ENCODE assay signal across 7 mouse cellular contexts in genomic region chr10:52027161-52028035, GRCm38 (mm10). TPM values are rescaled to one million over a fixed set of nuclear protein-coding genes. Genes with fewer than 3 reads are reported as not detected.
A peak's percentile ranks its signal among the peaks of the same experiment; 100 is the strongest.
DNase-seq lines count a peak whose midpoint lies in the region; ATAC-seq lines count a peak whose summit lies in the region.

No protein-coding gene starts in this region.

- no peaks in the 10 kb centered on the region for H3K36me3 ChIP-seq in liver, embryonic 11.5 days (ENCODE audit: control insufficient read depth, insufficient read depth, low read length)
- no peaks in the 10 kb centered on the region for H3K36me3 ChIP-seq in forebrain, embryonic 10.5 days (replicated peaks)
- H3K36me3 ChIP-seq in hindbrain, embryonic 16.5 days (ENCODE audit: control insufficient read depth, insufficient read depth, low read length), result no peaks in the 10 kb centered on the region
- no peaks in the 10 kb centered on the region for H3K36me3 ChIP-seq in neural tube, embryonic 14.5 days (ENCODE audit: control insufficient read depth, insufficient read depth, low read length)

- ATAC-seq in liver, embryonic 11.5 days (replicated peaks; ENCODE audit: low FRiP score), result peak; percentile 34; the same call in 1 of the 2 replicates
- peak; percentile 82 for ATAC-seq in hindbrain, embryonic 16.5 days
- ATAC-seq in neural tube, embryonic 14.5 days (ENCODE audit: low read depth), result peak; percentile 72

- no peak for DNase-seq in liver, embryonic 11.5 days (ENCODE audit: low spot score)
- no peak for DNase-seq in liver
- DNase-seq in forebrain, embryonic 10.5 days (ENCODE audit: extremely low spot score, low spot score), result peak; percentile 39
- DNase-seq in layer of hippocampus, postnatal 36 days, result no peak
- no peak for DNase-seq in ovary, postnatal 36 days (ENCODE audit: low spot score)

- no peak overlapping the region for H3K27ac ChIP-seq in liver, embryonic 11.5 days (ENCODE audit: low read depth, low read length)
- H3K27ac ChIP-seq in forebrain, embryonic 10.5 days, result no peak overlapping the region
- H3K27ac ChIP-seq in hindbrain, embryonic 16.5 days (ENCODE audit: low read depth, low read length), result no peak overlapping the region
- no peak overlapping the region for H3K27ac ChIP-seq in neural tube, embryonic 14.5 days (ENCODE audit: low read depth, low read length)

- H3K4me2 ChIP-seq in liver, embryonic 11.5 days, result peak overlapping the region; percentile 54
- peak overlapping the region; percentile 98 for H3K4me2 ChIP-seq in hindbrain, embryonic 16.5 days (ENCODE audit: low read length)
- H3K4me2 ChIP-seq in neural tube, embryonic 14.5 days (ENCODE audit: low read depth, low read length), result peak overlapping the region; percentile 77

- WGBS in liver, embryonic 11.5 days, result 2% methylated on average over 63 of the region's 68 CpGs
- under 1% methylated on average over 67 of the region's 68 CpGs for WGBS in forebrain, embryonic 10.5 days
- WGBS in hindbrain, embryonic 16.5 days, result 1% methylated on average over 59 of the region's 68 CpGs
- 1% methylated on average over 66 of the region's 68 CpGs for WGBS in neural tube, embryonic 14.5 days

- H3K9me3 ChIP-seq in liver, embryonic 11.5 days (ENCODE audit: control insufficient read depth, low read length), result no peaks in the 10 kb centered on the region
- no peaks in the 10 kb centered on the region for H3K9me3 ChIP-seq in forebrain, embryonic 10.5 days
- H3K9me3 ChIP-seq in hindbrain, embryonic 16.5 days (ENCODE audit: control insufficient read depth, low read length), result no peaks in the 10 kb centered on the region
- H3K9me3 ChIP-seq in neural tube, embryonic 14.5 days (ENCODE audit: control insufficient read depth, low read length), result no peaks in the 10 kb centered on the region

- H3K27me3 ChIP-seq in liver, embryonic 11.5 days (replicated peaks; ENCODE audit: control insufficient read depth, insufficient read depth, low read length), result peaks cover 81% of the 10 kb centered on the region
- H3K27me3 ChIP-seq in forebrain, embryonic 10.5 days (ENCODE audit: poor library complexity, severe bottlenecking), result peaks cover 100% of the 10 kb centered on the region
- peaks cover 64% of the 10 kb centered on the region for H3K27me3 ChIP-seq in hindbrain, embryonic 16.5 days (replicated peaks; ENCODE audit: control insufficient read depth, insufficient read depth, low read length)
- H3K27me3 ChIP-seq in neural tube, embryonic 14.5 days (ENCODE audit: control insufficient read depth, insufficient read depth, low read length), result peaks cover 66% of the 10 kb centered on the region

- peak overlapping the region; percentile 29 for H3K4me3 ChIP-seq in liver, embryonic 11.5 days (ENCODE audit: low read depth, low read length)
- peak overlapping the region; percentile 57 for H3K4me3 ChIP-seq in forebrain, embryonic 10.5 days
- peak overlapping the region; percentile 49 for H3K4me3 ChIP-seq in hindbrain, embryonic 16.5 days (ENCODE audit: low read length)
- peak overlapping the region; percentile 40 for H3K4me3 ChIP-seq in neural tube, embryonic 14.5 days (ENCODE audit: low read depth, low read length)

- H3K9ac ChIP-seq in liver, embryonic 11.5 days (ENCODE audit: low read depth, low read length), result no peak overlapping the region
- H3K9ac ChIP-seq in hindbrain, embryonic 16.5 days (ENCODE audit: low read depth, low read length), result peak overlapping the region; percentile 50
- peak overlapping the region; percentile 42; the same call in 1 of the 2 replicates for H3K9ac ChIP-seq in neural tube, embryonic 14.5 days (replicated peaks; ENCODE audit: low read depth, low read length)

- no peaks in the 10 kb centered on the region for H3K4me1 ChIP-seq in liver, embryonic 11.5 days (replicated peaks; ENCODE audit: control insufficient read depth, insufficient read depth, low read length)
- H3K4me1 ChIP-seq in forebrain, embryonic 10.5 days, result peaks cover 30% of the 10 kb centered on the region
- peaks cover 17% of the 10 kb centered on the region for H3K4me1 ChIP-seq in hindbrain, embryonic 16.5 days (ENCODE audit: control insufficient read depth, insufficient read depth, low read depth, low read length)
- peaks cover 11% of the 10 kb centered on the region; the same call in 1 of the 2 replicates for H3K4me1 ChIP-seq in neural tube, embryonic 14.5 days (ENCODE audit: control insufficient read depth, insufficient read depth, low read length)

RNA-seq across cellular contexts. Expression of gene Vgll2, which starts 5.1 kb away (rescaled TPM):
- polyA plus RNA-seq in liver, embryonic 11.5 days (2014; fragmentation: Nextera tagmentation; extraction: Ambion mirVana), result 0.89 and 1.3 TPM in 2 replicates
- polyA plus RNA-seq in forebrain, embryonic 10.5 days (2016; fragmentation: Nextera tagmentation; extraction: Ambion mirVana), result 0.68 and 1.6 TPM in 2 replicates
- 0.15 and 1.3 TPM in 2 replicates for polyA plus RNA-seq in hindbrain, embryonic 16.5 days (2015; fragmentation: Nextera tagmentation; extraction: Ambion mirVana)
- 0.32 TPM in 1 of 2 replicates, not detected in the other for polyA plus RNA-seq in neural tube, embryonic 14.5 days (2014; fragmentation: Nextera tagmentation; extraction: Ambion mirVana)
- not detected for total RNA-seq in layer of hippocampus, postnatal 36 days (2021)
